Mouse (Mus musculus): ENCODE results near the gene Zfp512. TPM values are rescaled to one million over a fixed set of nuclear protein-coding genes. Genes with fewer than 3 reads are reported as not detected.
"Not testable (repeated sequence)": the region's sequence is repeated elsewhere in the genome, so short reads cannot be mapped to it uniquely, and the experiment has no call there.

The Zfp512 gene
- polyA plus RNA-seq, 1 experiment, result 29.0 TPM

DNA sequence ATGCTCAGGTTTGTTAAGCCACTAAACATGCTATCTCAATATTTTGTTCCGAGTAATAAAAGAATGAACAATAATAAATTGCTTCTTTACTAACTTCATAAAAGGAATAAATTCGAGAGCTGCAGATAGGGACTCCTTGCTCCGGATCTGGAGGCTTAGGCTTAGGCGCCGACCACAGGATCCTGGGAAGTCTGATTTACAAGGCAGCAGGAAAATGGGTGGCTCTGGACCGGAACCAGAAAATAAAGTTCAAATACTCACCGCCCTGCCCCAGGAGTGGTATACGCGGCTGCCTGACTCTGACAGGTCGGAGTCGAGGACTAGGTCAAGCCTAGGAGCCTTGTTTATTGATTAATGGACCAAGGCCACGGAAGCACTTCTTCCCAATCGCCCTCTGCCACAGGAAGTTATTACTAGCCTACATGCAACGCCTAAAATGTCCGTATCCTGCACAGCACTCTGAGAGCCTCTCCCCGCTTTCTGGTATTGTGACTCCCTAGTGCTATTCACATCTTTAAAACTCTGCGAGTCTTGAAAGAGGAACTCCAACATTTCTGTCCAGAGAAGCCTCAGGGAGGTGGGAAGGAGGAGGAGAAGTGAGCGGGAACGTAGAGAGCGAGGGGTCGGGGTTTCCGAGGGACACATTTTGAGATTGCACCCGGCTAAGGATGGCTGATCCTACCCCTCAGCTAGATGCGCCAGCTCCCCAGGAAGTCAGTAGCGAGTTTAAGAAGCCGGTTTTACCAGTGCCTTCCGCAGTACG is 74.3 kb downstream of the Zfp512 start, which contains the start of gene Slc4a1ap:
TSS of gene Slc4a1ap (plus strand) at position 642 of the 763 bp plus-strand sequence.
- no peak for TF ChIP-seq CTCF (IDR thresholded peaks at IDR 0.05; ENCODE audit: control insufficient read depth, insufficient read depth, low read length)
- TF ChIP-seq POLR2A (IDR thresholded peaks at IDR 0.05; ENCODE audit: borderline replicate concordance, control insufficient read depth, low read depth, low read length), result 0 out of 2 replicates have a peak, but pooled peaks have one; percentile 32
- WGBS, result under 1% methylated on average over 28 of the region's 28 CpGs

DNA sequence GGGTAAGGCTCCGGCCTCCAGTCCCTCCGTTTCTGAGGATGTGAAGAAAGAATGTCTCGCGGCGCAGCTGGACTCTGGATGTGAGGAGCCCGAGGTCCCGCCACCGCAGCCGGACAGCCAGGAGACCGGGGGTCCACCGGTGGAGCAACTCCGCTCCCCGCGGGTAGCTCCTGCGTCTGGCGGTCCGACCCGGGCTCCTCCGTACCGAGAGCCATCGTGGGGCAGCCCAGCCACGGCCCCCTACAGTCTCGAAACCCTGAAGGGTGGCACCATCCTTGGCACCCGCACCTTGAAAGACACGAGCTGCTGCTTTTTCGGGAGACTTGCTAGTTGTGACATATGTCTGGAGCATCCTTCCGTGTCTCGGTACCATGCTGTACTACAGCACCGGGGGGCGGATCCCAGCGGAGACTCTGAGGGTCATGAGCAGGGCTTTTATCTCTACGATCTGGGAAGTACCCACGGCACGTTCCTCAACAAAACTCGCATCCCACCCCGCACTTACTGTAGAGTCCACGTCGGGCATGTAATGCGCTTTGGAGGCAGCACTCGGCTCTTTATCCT is 75.0 kb downstream of the Zfp512 start:
- peaks cover 1% of the 10 kb centered on the region; the same call in 1 of the 2 replicates for H3K4me1 ChIP-seq (ENCODE audit: control insufficient read depth, insufficient read depth, low read length)
- TF ChIP-seq CTCF (IDR thresholded peaks at IDR 0.05; ENCODE audit: control insufficient read depth, insufficient read depth, low read length) (no peak), POLR2A (IDR thresholded peaks at IDR 0.05; ENCODE audit: borderline replicate concordance, control insufficient read depth, low read depth, low read length) (no peak)
- H3K27ac ChIP-seq (ENCODE audit: control insufficient read depth, insufficient read depth, low read depth, low read length, poor library complexity), result no peak overlapping the region; the same call in 1 of the 2 replicates
- 3% methylated on average over 40 of the region's 40 CpGs for WGBS
- peak overlapping the region; percentile 85 for H3K4me3 ChIP-seq (replicated peaks; ENCODE audit: control insufficient read depth, low read depth, low read length)

More for the DNA sequence above, 74.3 kb downstream of the Zfp512 start, which contains the start of gene Slc4a1ap:
- H3K4me3 ChIP-seq (replicated peaks; ENCODE audit: control insufficient read depth, low read depth, low read length), result peak within 1 kb of the TSS; percentile 85
- peaks cover 1% of the 10 kb centered on the region; the same call in 1 of the 2 replicates for H3K4me1 ChIP-seq (ENCODE audit: control insufficient read depth, insufficient read depth, low read length)
- H3K27ac ChIP-seq (ENCODE audit: control insufficient read depth, insufficient read depth, low read depth, low read length, poor library complexity), result peak within 1 kb of the TSS; percentile 35; the same call in 1 of the 2 replicates

DNA sequence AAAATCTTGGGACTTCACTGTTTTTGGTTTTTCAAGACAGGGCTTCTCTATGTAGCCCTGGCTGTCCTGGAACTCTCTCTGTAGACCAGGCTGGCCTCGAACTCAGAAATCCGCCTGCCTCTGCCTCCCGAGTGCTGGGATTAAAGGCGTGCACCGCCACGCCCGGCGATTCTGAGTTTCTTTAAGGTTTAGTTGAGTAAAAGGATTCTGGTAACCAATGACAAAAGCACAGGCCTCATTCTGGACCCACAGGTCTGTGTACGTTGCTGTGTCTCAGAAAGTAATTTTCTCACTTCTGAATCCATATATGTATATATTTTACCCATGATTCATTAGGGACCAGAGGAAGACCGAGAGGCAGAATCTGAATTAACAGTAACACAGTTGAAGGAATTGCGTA is 75.5 kb downstream of the Zfp512 start, which contains the start of gene Supt7l:
TSS of gene Supt7l (minus strand) at position 101 of the 400 bp plus-strand sequence.
- 74% methylated on average over 11 of the region's 11 CpGs for WGBS
- H3K4me1 ChIP-seq (ENCODE audit: control insufficient read depth, insufficient read depth, low read length), result not testable (repeated sequence)
- peak within 1 kb of the TSS; percentile 85 for H3K4me3 ChIP-seq (replicated peaks; ENCODE audit: control insufficient read depth, low read depth, low read length)
- H3K27ac ChIP-seq (ENCODE audit: control insufficient read depth, insufficient read depth, low read depth, low read length, poor library complexity), result peak within 1 kb of the TSS; percentile 35; the same call in 1 of the 2 replicates

DNA sequence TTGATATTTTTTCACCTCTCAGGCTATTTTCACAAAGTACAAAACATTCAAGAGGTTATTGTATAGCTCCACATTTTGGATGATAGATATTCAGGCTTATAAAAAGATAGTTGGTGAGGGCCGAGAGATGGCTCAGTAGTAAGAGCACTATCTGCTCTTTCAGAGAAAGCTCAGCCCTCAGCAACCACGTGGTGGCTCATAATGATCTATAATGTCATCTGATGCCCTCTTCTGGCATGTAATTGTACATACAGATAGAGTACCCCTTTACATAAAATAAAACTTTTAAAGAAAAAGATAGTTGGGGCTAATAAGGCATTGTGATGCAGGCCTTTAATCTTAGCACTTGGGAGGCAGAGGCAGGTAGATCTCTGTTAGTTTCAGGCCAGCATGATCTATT is 76.3 kb downstream of the Zfp512 start:
- H3K4me3 ChIP-seq (replicated peaks; ENCODE audit: control insufficient read depth, low read depth, low read length), result no peak overlapping the region
- TF ChIP-seq POLR2A (IDR thresholded peaks at IDR 0.05; ENCODE audit: borderline replicate concordance, control insufficient read depth, low read depth, low read length) (no peak), CTCF (IDR thresholded peaks at IDR 0.05; ENCODE audit: control insufficient read depth, insufficient read depth, low read length) (no peak)
- WGBS, result 15% methylated on average over 2 of the region's 2 CpGs
- H3K4me1 ChIP-seq (ENCODE audit: control insufficient read depth, insufficient read depth, low read length), result peaks cover 1% of the 10 kb centered on the region; the same call in 1 of the 2 replicates
- no peak overlapping the region for H3K27ac ChIP-seq (ENCODE audit: control insufficient read depth, insufficient read depth, low read depth, low read length, poor library complexity)

Other genes starting within 250 kb of the Zfp512 start
- gene Ppm1g, start 231.7 kb upstream of the Zfp512 start, polyA plus RNA-seq (2011; ENCODE audit: insufficient read depth, insufficient read length, low replicate concordance, missing spikeins), result 97.5 and 147 TPM in 2 replicates
- 51.1 and 93.7 TPM in 2 replicates for gene Nrbp1, start 211.6 kb upstream of the Zfp512 start, polyA plus RNA-seq (2011; ENCODE audit: insufficient read depth, insufficient read length, low replicate concordance, missing spikeins)
- not detected in 2 replicates for gene Gm9970, start 211.2 kb upstream of the Zfp512 start, polyA plus RNA-seq (2011; ENCODE audit: insufficient read depth, insufficient read length, low replicate concordance, missing spikeins)
- 10.6 and 20.0 TPM in 2 replicates for gene Krtcap3, start 200.7 kb upstream of the Zfp512 start, polyA plus RNA-seq (2011; ENCODE audit: insufficient read depth, insufficient read length, low replicate concordance, missing spikeins)
- gene Ift172, start 161.3 kb upstream of the Zfp512 start, polyA plus RNA-seq (2011; ENCODE audit: insufficient read depth, insufficient read length, low replicate concordance, missing spikeins), result 12.0 and 41.2 TPM in 2 replicates
- gene Fndc4, start 156.4 kb upstream of the Zfp512 start, polyA plus RNA-seq (2011; ENCODE audit: insufficient read depth, insufficient read length, low replicate concordance, missing spikeins), result not detected in 2 replicates
- gene Gckr, start 155.0 kb upstream of the Zfp512 start, polyA plus RNA-seq (2011; ENCODE audit: insufficient read depth, insufficient read length, low replicate concordance, missing spikeins), result 3.7 TPM in 1 of 2 replicates, not detected in the other
- not detected in 2 replicates for gene 4930548H24Rik, start 33.3 kb downstream of the Zfp512 start, polyA plus RNA-seq (2011; ENCODE audit: insufficient read depth, insufficient read length, low replicate concordance, missing spikeins)
- 12.1 and 18.4 TPM in 2 replicates for gene Gpn1, start 42.3 kb downstream of the Zfp512 start, polyA plus RNA-seq (2011; ENCODE audit: insufficient read depth, insufficient read length, low replicate concordance, missing spikeins)
- gene Slc4a1ap, start 74.6 kb downstream of the Zfp512 start, polyA plus RNA-seq (2011; ENCODE audit: insufficient read depth, insufficient read length, low replicate concordance, missing spikeins), result 34.0 and 45.2 TPM in 2 replicates
- gene Supt7l, start 75.4 kb downstream of the Zfp512 start, polyA plus RNA-seq (2011; ENCODE audit: insufficient read depth, insufficient read length, low replicate concordance, missing spikeins), result 4.5 and 7.5 TPM in 2 replicates
- gene Mrpl33, start 144.5 kb downstream of the Zfp512 start, polyA plus RNA-seq (2011; ENCODE audit: insufficient read depth, insufficient read length, low replicate concordance, missing spikeins), result 89.1 and 162 TPM in 2 replicates
- gene Rbks, start 245.2 kb downstream of the Zfp512 start, polyA plus RNA-seq (2011; ENCODE audit: insufficient read depth, insufficient read length, low replicate concordance, missing spikeins), result 5.0 and 9.6 TPM in 2 replicates
- gene Babam2, start 245.3 kb downstream of the Zfp512 start, polyA plus RNA-seq (2011; ENCODE audit: insufficient read depth, insufficient read length, low replicate concordance, missing spikeins), result 18.5 and 25.9 TPM in 2 replicates